Mouse (Mus musculus) testis, adult 2 months (tissue): ENCODE results near the gene 9430015G10Rik.

Source experiments
- CTCF ChIP-seq: fragments of 200-500 bp; IDR thresholded peaks from 2 replicates; pipeline ENCODE4 v1.5.1; 2012; ENCODE audit warnings: low read depth, mild to moderate bottlenecking, inconsistent platforms, low read length, moderate library complexity; ENCODE audit not compliant: control insufficient read depth, insufficient read depth, insufficient replicate concordance
- POLR2A ChIP-seq: fragments of 200-500 bp; IDR thresholded peaks from 2 replicates; pipeline ENCODE4 v1.6.1; 2012; ENCODE audit warnings: low read depth, mild to moderate bottlenecking, inconsistent platforms, low read length, moderate library complexity; ENCODE audit not compliant: control insufficient read depth

DNA sequence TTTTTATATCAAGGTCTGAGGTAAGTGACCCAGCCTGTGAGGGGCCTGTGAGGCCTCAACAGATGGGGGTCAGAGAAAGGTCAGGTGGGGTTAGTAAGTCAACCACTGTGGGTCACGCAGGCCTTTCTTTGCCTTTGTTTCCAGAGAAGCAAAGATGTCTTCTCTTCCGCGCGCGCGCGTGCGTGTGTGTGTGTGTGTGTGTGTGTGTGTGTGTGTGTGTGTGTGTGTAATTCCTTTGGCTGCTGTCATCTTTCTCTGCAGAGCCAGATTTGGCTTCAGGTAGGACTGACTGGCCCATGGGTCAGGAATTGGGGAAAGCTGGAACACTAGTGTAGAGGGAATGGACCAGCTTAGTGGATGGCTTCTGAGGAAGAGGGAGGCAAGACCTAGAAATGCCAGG lies 40.1 kb upstream of the 9430015G10Rik start:
- TF ChIP-seq CTCF (no peak), POLR2A (no peak)
